Mouse (Mus musculus) small intestine, adult 2 months (tissue): ENCODE results near the gene Znhit3.

Experiments used
- CTCF ChIP-seq: fragments of 200-500 bp; IDR thresholded peaks from 2 replicates; pipeline ENCODE4 v1.5.1; 2012; ENCODE audit warnings: low read depth, mild to moderate bottlenecking, control low read depth, inconsistent platforms, low read length, moderate library complexity, mixed read lengths; ENCODE audit not compliant: insufficient replicate concordance, insufficient read length; ENCODE audit errors: extremely low read depth
- POLR2A ChIP-seq: fragments of 200-500 bp; IDR thresholded peaks from 2 replicates; pipeline ENCODE4 v1.6.1; 2012; ENCODE audit warnings: low read depth, mild to moderate bottlenecking, control low read depth, inconsistent platforms, low read length, moderate library complexity

- no peak for TF ChIP-seq CTCF
- no peak for TF ChIP-seq POLR2A
These were observed 28.7 kb upstream of the Znhit3 start for GRCm38 (mm10) chr11:84944639-84945435.
